ENCODE assay signal across 9 mouse cellular contexts in genomic region chr9:108992620-108993361, GRCm38 (mm10). TPM values are rescaled to one million over a fixed set of nuclear protein-coding genes. Genes with fewer than 3 reads are reported as not detected.
DNase-seq lines count a peak whose midpoint lies in the region; ATAC-seq and TF ChIP-seq lines count a peak whose summit lies in the region.
"Had no signal": no experiment of that assay in that cellular context is flagged by ENCODE, and none has a peak within 500 bp of the region (broad histone marks: within the 10 kb centered on the region; RNA-seq: fewer than 3 reads in every experiment).

No protein-coding gene starts in this region.

- H3K4me2 ChIP-seq in forebrain, postnatal 0 days (ENCODE audit: low read depth) = peak overlapping the region; percentile 79
- H3K4me2 ChIP-seq in liver, embryonic 16.5 days (ENCODE audit: low read depth, low read length) = peak overlapping the region; percentile 90
- H3K4me2 ChIP-seq in stomach, postnatal 0 days (replicated peaks; ENCODE audit: low read depth) = peak overlapping the region; percentile 77

- peak overlapping the region; percentile 67 for H3K4me3 ChIP-seq in megakaryocyte, embryonic 14.5 days (replicated peaks)
- peak overlapping the region; percentile 72 for H3K4me3 ChIP-seq in forebrain, postnatal 0 days (ENCODE audit: low read depth, low read length)
- H3K4me3 ChIP-seq in liver, embryonic 16.5 days (ENCODE audit: low read depth, low read length) = peak overlapping the region; percentile 66
- H3K4me3 ChIP-seq in stomach, postnatal 0 days (ENCODE audit: low read depth, low read length) = no peak overlapping the region; the same call in 1 of the 2 replicates

- no peaks in the 10 kb centered on the region; the same call in 1 of the 2 replicates for H3K9me3 ChIP-seq in megakaryocyte, embryonic 14.5 days
- H3K9me3 ChIP-seq in forebrain, postnatal 0 days (ENCODE audit: low read length) = no peaks in the 10 kb centered on the region
- H3K9me3 ChIP-seq in liver, embryonic 16.5 days (replicated peaks; ENCODE audit: control insufficient read depth, low read length) = no peaks in the 10 kb centered on the region
- no peaks in the 10 kb centered on the region for H3K9me3 ChIP-seq in stomach, postnatal 0 days (ENCODE audit: control insufficient read depth, low read length)

- intact Hi-C loops in left cerebral cortex, postnatal 4 days (cut with DNase I) = no loop called here

- no peak for DNase-seq in forebrain, postnatal 0 days
- no peak for DNase-seq in stomach, postnatal 0 days (ENCODE audit: low spot score)
- no peak for DNase-seq in left cerebral cortex, postnatal 4 days
- DNase-seq in embryo, embryonic 10.5 days (ENCODE audit: low spot score) = no peak
- DNase-seq: thymus, postnatal 4 days had no signal

- peaks cover 7% of the 10 kb centered on the region for H3K36me3 ChIP-seq in megakaryocyte, embryonic 14.5 days (replicated peaks; ENCODE audit: low read length)
- no peaks in the 10 kb centered on the region for H3K36me3 ChIP-seq in forebrain, postnatal 0 days (ENCODE audit: insufficient read depth)
- no peaks in the 10 kb centered on the region for H3K36me3 ChIP-seq in liver, embryonic 16.5 days (ENCODE audit: control insufficient read depth, insufficient read depth)
- no peaks in the 10 kb centered on the region for H3K36me3 ChIP-seq in stomach, postnatal 0 days (ENCODE audit: control insufficient read depth, insufficient read depth, low read length)

- WGBS in forebrain, postnatal 0 days = 80% methylated on average over 9 of the region's 9 CpGs
- 45% methylated on average over 9 of the region's 9 CpGs for WGBS in liver, embryonic 16.5 days (ENCODE audit: insufficient replicate concordance)
- WGBS in stomach, postnatal 0 days = 74% methylated on average over 9 of the region's 9 CpGs

- ATAC-seq in megakaryocyte, adult 5-6 weeks (ENCODE audit: poor library complexity, severe bottlenecking) = no peak
- ATAC-seq in forebrain, postnatal 0 days = no peak
- no peak for ATAC-seq in liver, embryonic 16.5 days (ENCODE audit: low read depth)
- ATAC-seq in stomach, postnatal 0 days (ENCODE audit: low FRiP score, low TSS enrichment) = no peak

- H3K4me1 ChIP-seq in megakaryocyte, embryonic 14.5 days = peaks cover 92% of the 10 kb centered on the region
- H3K4me1 ChIP-seq in forebrain, postnatal 0 days (ENCODE audit: insufficient read depth) = peaks cover 8% of the 10 kb centered on the region; the same call in 1 of the 2 replicates
- H3K4me1 ChIP-seq in liver, embryonic 16.5 days (ENCODE audit: control insufficient read depth, low read depth, low read length) = peaks cover 29% of the 10 kb centered on the region
- H3K4me1 ChIP-seq in stomach, postnatal 0 days (replicated peaks; ENCODE audit: control insufficient read depth, insufficient read depth) = 0 out of 2 replicates have a peak, but pooled peaks cover 4% of the 10 kb centered on the region

- peaks cover 1% of the 10 kb centered on the region for H3K27me3 ChIP-seq in megakaryocyte, embryonic 14.5 days (replicated peaks)
- H3K27me3 ChIP-seq in forebrain, postnatal 0 days (ENCODE audit: insufficient read depth, low read length) = no peaks in the 10 kb centered on the region
- H3K27me3 ChIP-seq in liver, embryonic 16.5 days (ENCODE audit: control insufficient read depth, insufficient read depth, low read depth, low read length) = no peaks in the 10 kb centered on the region
- no peaks in the 10 kb centered on the region for H3K27me3 ChIP-seq in stomach, postnatal 0 days (ENCODE audit: control insufficient read depth, insufficient read depth, low read length)

- 0 out of 2 replicates have a peak overlapping the region, but pooled peaks have one; percentile 75 for H3K9ac ChIP-seq in forebrain, postnatal 0 days
- no peak overlapping the region for H3K9ac ChIP-seq in liver, embryonic 16.5 days (ENCODE audit: low read depth, low read length)
- H3K9ac ChIP-seq in stomach, postnatal 0 days (ENCODE audit: low read length) = no peak overlapping the region

- TF ChIP-seq CTCF in forebrain, postnatal 0 days (IDR thresholded peaks at IDR 0.05; ENCODE audit: low read depth) = no peak
- no peak for TF ChIP-seq CTCF in stomach, postnatal 0 days (IDR thresholded peaks at IDR 0.05; ENCODE audit: low read depth)

- no peak for TF ChIP-seq EP300 in stomach, postnatal 0 days (optimal IDR thresholded peaks at IDR 0.05)

- H3K27ac ChIP-seq in forebrain, postnatal 0 days (ENCODE audit: low read depth, low read length) = no peak overlapping the region
- H3K27ac ChIP-seq in liver, embryonic 16.5 days (ENCODE audit: low read length) = no peak overlapping the region
- no peak overlapping the region for H3K27ac ChIP-seq in stomach, postnatal 0 days (replicated peaks)

RNA-seq across cellular contexts. Expression of gene Pfkfb4, which starts 1.2 kb away (rescaled TPM):
- polyA plus RNA-seq in megakaryocyte, embryonic 14.5 days (2012; ENCODE audit: insufficient read depth, low replicate concordance) = 2.4 and 5.8 TPM in 2 replicates
- total RNA-seq in megakaryocyte, adult 5-6 weeks (2015) = 19.3 and 22.4 TPM in 2 replicates
- 53.1 and 64.9 TPM in 2 replicates for total RNA-seq in megakaryocyte, adult 5-6 weeks (2017)
- 27.1 and 46.4 TPM in 2 replicates for total RNA-seq in forebrain, postnatal 0 days (2014; rRNA removed)
- 16.6 and 21.7 TPM in 2 replicates for polyA plus RNA-seq in forebrain, postnatal 0 days (2015; fragmentation: Nextera tagmentation; extraction: Ambion mirVana)
- 4.0 and 4.4 TPM in 2 replicates for polyA plus RNA-seq in liver, embryonic 16.5 days (2015; fragmentation: Nextera tagmentation; extraction: Ambion mirVana)
- polyA plus RNA-seq in stomach, postnatal 0 days (2015; fragmentation: Nextera tagmentation; extraction: Ambion mirVana) = 10.3 and 12.1 TPM in 2 replicates
- 10 to 100 TPM; 25.5 to 25.8 TPM for total RNA-seq in left cerebral cortex, postnatal 4 days (2021)

RNA-seq across cellular contexts. Expression of gene Ucn2, which starts 7.0 kb away (rescaled TPM):
- 0.18 TPM in 1 of 2 replicates, not detected in the other for polyA plus RNA-seq in megakaryocyte, embryonic 14.5 days (2012; ENCODE audit: insufficient read depth, low replicate concordance)
- not detected in 2 replicates for total RNA-seq in megakaryocyte, adult 5-6 weeks (2015)
- total RNA-seq in megakaryocyte, adult 5-6 weeks (2017) = not detected in 2 replicates
- 0.23 TPM in 1 of 2 replicates, not detected in the other for total RNA-seq in forebrain, postnatal 0 days (2014; rRNA removed)
- polyA plus RNA-seq in forebrain, postnatal 0 days (2015; fragmentation: Nextera tagmentation; extraction: Ambion mirVana) = not detected in 2 replicates
- polyA plus RNA-seq in liver, embryonic 16.5 days (2015; fragmentation: Nextera tagmentation; extraction: Ambion mirVana) = not detected in 2 replicates
- not detected in 2 replicates for polyA plus RNA-seq in stomach, postnatal 0 days (2015; fragmentation: Nextera tagmentation; extraction: Ambion mirVana)
- total RNA-seq in left cerebral cortex, postnatal 4 days (2021) = under 1 TPM in 1 of 2 experiments, not detected in 1; 0.78 TPM
- total RNA-seq: megakaryocyte progenitor cell, adult 5-6 weeks had no signal

RNA-seq across cellular contexts. Expression of gene Col7a1, which starts 39.4 kb away (rescaled TPM):
- 0.36 and 2.2 TPM in 2 replicates for polyA plus RNA-seq in megakaryocyte, embryonic 14.5 days (2012; ENCODE audit: insufficient read depth, low replicate concordance)
- total RNA-seq in megakaryocyte, adult 5-6 weeks (2015) = 0.20 and 0.93 TPM in 2 replicates
- 0.16 and 1.1 TPM in 2 replicates for total RNA-seq in megakaryocyte, adult 5-6 weeks (2017)
- total RNA-seq in forebrain, postnatal 0 days (2014; rRNA removed) = 2.7 and 5.4 TPM in 2 replicates
- 1.3 and 1.6 TPM in 2 replicates for polyA plus RNA-seq in forebrain, postnatal 0 days (2015; fragmentation: Nextera tagmentation; extraction: Ambion mirVana)
- polyA plus RNA-seq in liver, embryonic 16.5 days (2015; fragmentation: Nextera tagmentation; extraction: Ambion mirVana) = 0.19 and 0.46 TPM in 2 replicates
- polyA plus RNA-seq in stomach, postnatal 0 days (2015; fragmentation: Nextera tagmentation; extraction: Ambion mirVana) = 6.2 and 9.6 TPM in 2 replicates
- 1 to 10 TPM; 6.2 to 8.1 TPM for total RNA-seq in left cerebral cortex, postnatal 4 days (2021)

RNA-seq across cellular contexts. Expression of gene Shisa5, which starts 45.6 kb away (rescaled TPM):
- polyA plus RNA-seq in megakaryocyte, embryonic 14.5 days (2012; ENCODE audit: insufficient read depth, low replicate concordance) = 375 and 575 TPM in 2 replicates
- total RNA-seq in megakaryocyte, adult 5-6 weeks (2015) = 119 and 176 TPM in 2 replicates
- total RNA-seq in megakaryocyte, adult 5-6 weeks (2017) = 453 and 632 TPM in 2 replicates
- total RNA-seq in forebrain, postnatal 0 days (2014; rRNA removed) = 66.2 and 68.4 TPM in 2 replicates
- 75.9 and 77.3 TPM in 2 replicates for polyA plus RNA-seq in forebrain, postnatal 0 days (2015; fragmentation: Nextera tagmentation; extraction: Ambion mirVana)
- polyA plus RNA-seq in liver, embryonic 16.5 days (2015; fragmentation: Nextera tagmentation; extraction: Ambion mirVana) = 20.9 and 23.2 TPM in 2 replicates
- 168 and 181 TPM in 2 replicates for polyA plus RNA-seq in stomach, postnatal 0 days (2015; fragmentation: Nextera tagmentation; extraction: Ambion mirVana)
- total RNA-seq in left cerebral cortex, postnatal 4 days (2021) = 10 to 100 TPM; 48.3 to 54.7 TPM

RNA-seq across cellular contexts. Expression of gene Uqcrc1, which starts 56.4 kb away (rescaled TPM):
- polyA plus RNA-seq in megakaryocyte, embryonic 14.5 days (2012; ENCODE audit: insufficient read depth, low replicate concordance) = 221 and 266 TPM in 2 replicates
- 81.6 and 86.0 TPM in 2 replicates for total RNA-seq in megakaryocyte, adult 5-6 weeks (2015)
- 155 and 187 TPM in 2 replicates for total RNA-seq in megakaryocyte, adult 5-6 weeks (2017)
- 327 and 365 TPM in 2 replicates for total RNA-seq in forebrain, postnatal 0 days (2014; rRNA removed)
- polyA plus RNA-seq in forebrain, postnatal 0 days (2015; fragmentation: Nextera tagmentation; extraction: Ambion mirVana) = 482 and 490 TPM in 2 replicates
- polyA plus RNA-seq in liver, embryonic 16.5 days (2015; fragmentation: Nextera tagmentation; extraction: Ambion mirVana) = 299 and 310 TPM in 2 replicates
- polyA plus RNA-seq in stomach, postnatal 0 days (2015; fragmentation: Nextera tagmentation; extraction: Ambion mirVana) = 476 and 497 TPM in 2 replicates
- total RNA-seq in left cerebral cortex, postnatal 4 days (2021) = 100 to 1,000 TPM; 292 to 300 TPM
